Mouse (Mus musculus) C2C12 (cell line): ENCODE results near the gene Engase.

Experiments used
- CEBPB ChIP-seq: IDR thresholded peaks from one replicate; pipeline ENCODE4 v1.6.1; 2011; ENCODE audit warnings: low read depth, mild to moderate bottlenecking, control low read depth, moderate library complexity
- CTCF ChIP-seq: IDR thresholded peaks from one replicate; pipeline ENCODE4 v1.5.1; 2011; ENCODE audit not compliant: control insufficient read depth, insufficient read depth, insufficient read length
- MAX ChIP-seq: IDR thresholded peaks from one replicate; pipeline ENCODE4 v1.6.1; 2011; ENCODE audit warnings: mild to moderate bottlenecking, control low read depth
- MYOD1 ChIP-seq: IDR thresholded peaks from one replicate; pipeline ENCODE4 v1.6.1; 2011; ENCODE audit warnings: low read depth; ENCODE audit not compliant: control insufficient read depth, insufficient read length
- MYOG ChIP-seq: IDR thresholded peaks from one replicate; pipeline ENCODE4 v1.6.1; 2011; ENCODE audit not compliant: control insufficient read depth, insufficient read length; ENCODE audit errors: extremely low read depth
- USF1 ChIP-seq: IDR thresholded peaks from one replicate; pipeline ENCODE4 v1.6.1; 2011; ENCODE audit warnings: low read depth, mild to moderate bottlenecking, control low read depth, moderate library complexity

DNA sequence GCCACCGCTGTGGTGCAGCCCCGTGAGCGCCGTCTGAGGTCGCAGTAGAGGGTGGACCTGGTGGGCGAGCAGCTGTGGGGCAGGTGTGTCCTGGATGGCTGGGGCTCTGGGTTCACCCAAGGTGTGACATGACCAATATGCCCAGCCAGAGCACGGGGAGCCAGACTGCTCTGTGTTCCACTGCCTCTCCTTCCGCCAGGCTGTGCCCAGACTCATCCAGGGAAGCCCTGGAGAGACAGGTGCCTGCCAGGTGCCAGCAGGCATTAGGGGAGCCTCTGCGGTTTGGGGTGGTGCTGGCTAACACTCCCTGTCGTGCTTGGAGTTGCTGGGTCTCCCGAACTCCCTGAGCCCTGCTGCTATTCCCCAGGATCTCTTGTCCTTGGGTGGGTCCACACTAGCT is 61.4 kb downstream of the Engase start:
- no peak for TF ChIP-seq CTCF
- no peak for TF ChIP-seq MAX
- no peak for TF ChIP-seq CEBPB
- no peak for TF ChIP-seq MYOD1
- TF ChIP-seq USF1: no peak
- TF ChIP-seq MYOG: no peak
